Comparison of ENCODE assay signal across 16 mouse cellular contexts in genomic region chr13:41740456-41741085, GRCm38 (mm10).
DNase-seq lines count a peak whose midpoint lies in the region; ATAC-seq lines count a peak whose summit lies in the region.
"Had no signal": no experiment of that assay in that cellular context is flagged by ENCODE, and none has a peak within 500 bp of the region (broad histone marks: within the 10 kb centered on the region; RNA-seq: fewer than 3 reads in every experiment).

No protein-coding gene starts in this region.

- H3K4me2 ChIP-seq in heart, embryonic 11.5 days = no peak overlapping the region
- no peak overlapping the region for H3K4me2 ChIP-seq in kidney, embryonic 15.5 days
- H3K4me2 ChIP-seq: embryonic facial prominence, embryonic 13.5 days; forebrain, embryonic 12.5 days; hindbrain, embryonic 15.5 days had no signal

- H3K4me1 ChIP-seq in heart, embryonic 11.5 days (ENCODE audit: control insufficient read depth, insufficient read depth, low read length) = peaks cover 8% of the 10 kb centered on the region
- H3K4me1 ChIP-seq in kidney, embryonic 15.5 days = peaks cover 10% of the 10 kb centered on the region

- DNase-seq in heart, postnatal 10 days = no peak
- no peak for DNase-seq in kidney, adult 8-10 months
- peak; percentile 27 to 46 for DNase-seq in kidney, postnatal 4 days
- no peak for DNase-seq in kidney, adult 9 months
- DNase-seq: adrenal gland, adult 8-10 months; cerebellum, adult 18-20 months; cerebellum, adult 9-11 months; cerebellum, postnatal 36 days; gastrocnemius, postnatal 14 days; heart, postnatal 36 days had no signal

- H3K27me3 ChIP-seq in heart, embryonic 11.5 days (ENCODE audit: control insufficient read depth, insufficient read depth, low read length) = no peaks in the 10 kb centered on the region
- H3K27me3 ChIP-seq in kidney, embryonic 15.5 days = no peaks in the 10 kb centered on the region
- H3K27me3 ChIP-seq: embryonic facial prominence, embryonic 13.5 days; forebrain, embryonic 12.5 days; hindbrain, embryonic 15.5 days had no signal

- 65% methylated on average over 5 of the region's 5 CpGs for WGBS in heart, embryonic 11.5 days (ENCODE audit: insufficient replicate concordance)
- 23% methylated on average over 5 of the region's 5 CpGs for WGBS in kidney, embryonic 15.5 days

- ATAC-seq in heart, embryonic 11.5 days (replicated peaks; ENCODE audit: insufficient number of reproducible peaks, low FRiP score, low TSS enrichment) = peak; percentile 49; the same call in 1 of the 2 replicates
- ATAC-seq in kidney, embryonic 15.5 days (replicated peaks; ENCODE audit: low FRiP score) = peak; percentile 88
- ATAC-seq: forebrain, embryonic 16.5 days had no signal

- intact Hi-C loops in heart, postnatal 10 days (cut with DNase I) = no loop called here

- H3K27ac ChIP-seq in heart, embryonic 11.5 days (ENCODE audit: low read depth, low read length) = no peak overlapping the region
- no peak overlapping the region for H3K27ac ChIP-seq in kidney, embryonic 15.5 days
- H3K27ac ChIP-seq: embryonic facial prominence, embryonic 13.5 days; forebrain, embryonic 12.5 days; hindbrain, embryonic 15.5 days had no signal

- no peaks in the 10 kb centered on the region for H3K9me3 ChIP-seq in heart, embryonic 11.5 days (replicated peaks; ENCODE audit: control insufficient read depth, low read length)
- no peaks in the 10 kb centered on the region for H3K9me3 ChIP-seq in kidney, embryonic 15.5 days (replicated peaks)
- H3K9me3 ChIP-seq: embryonic facial prominence, embryonic 13.5 days; forebrain, embryonic 12.5 days; hindbrain, embryonic 15.5 days had no signal

- H3K4me3 ChIP-seq in heart, embryonic 11.5 days (ENCODE audit: low read depth, low read length) = no peak overlapping the region
- no peak overlapping the region for H3K4me3 ChIP-seq in kidney, embryonic 15.5 days (replicated peaks)
- H3K4me3 ChIP-seq: embryonic facial prominence, embryonic 13.5 days; forebrain, embryonic 12.5 days; hindbrain, embryonic 15.5 days had no signal

- no peaks in the 10 kb centered on the region for H3K36me3 ChIP-seq in heart, embryonic 11.5 days (ENCODE audit: control insufficient read depth, insufficient read depth, low read length)
- no peaks in the 10 kb centered on the region for H3K36me3 ChIP-seq in kidney, embryonic 15.5 days
- H3K36me3 ChIP-seq: embryonic facial prominence, embryonic 13.5 days; forebrain, embryonic 12.5 days; hindbrain, embryonic 15.5 days had no signal

- no peak overlapping the region for H3K9ac ChIP-seq in heart, embryonic 11.5 days (ENCODE audit: low read depth, low read length)
- no peak overlapping the region for H3K9ac ChIP-seq in kidney, embryonic 15.5 days
- H3K9ac ChIP-seq: embryonic facial prominence, embryonic 13.5 days; forebrain, embryonic 12.5 days; hindbrain, embryonic 15.5 days had no signal

Comparison
In these comparisons a context has a peak if more than half of its experiments do, and no peak if none do; other contexts are left out.
1. DNase-seq: peak in kidney, postnatal 4 days (2 of 2); none in heart, postnatal 10 days (0 of 2), kidney, adult 8-10 months (0 of 2) and kidney, adult 9 months (single experiment).